Mouse (Mus musculus) MEL-GATA-1-ER (cell line): ENCODE results near the gene Lgr6.

ENCODE experiments used
- DNase-seq: peaks from one replicate; pipeline ENCODE4 v3.0.0-alpha.2; 2012; ENCODE audit warnings: low read depth; ENCODE audit errors: extremely low read depth

The Lgr6 gene

DNA sequence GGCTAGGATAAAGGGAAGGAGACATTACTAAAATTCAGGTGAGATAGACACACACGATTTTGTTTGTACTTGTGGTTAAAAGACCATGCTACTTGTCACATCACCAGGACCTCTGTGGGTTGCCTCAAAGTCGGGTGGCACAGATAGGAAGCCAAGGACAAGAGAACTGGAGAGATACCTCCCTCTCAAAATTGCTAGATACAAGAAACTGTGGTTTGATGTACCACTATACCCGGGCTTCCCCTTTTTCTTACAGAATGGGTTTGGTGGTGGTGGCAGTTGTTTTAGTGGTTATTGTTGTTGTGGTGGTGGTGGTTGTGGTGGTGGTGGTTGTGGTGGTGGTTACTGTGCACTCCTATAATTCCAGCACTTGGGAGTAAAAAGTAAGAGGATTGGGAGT lies 22.8 kb downstream of the Lgr6 start:
- peak; percentile 72 for DNase-seq

GRCm38 (mm10) chr1:135079021-135079420 lies 26.1 kb downstream of the Lgr6 start:
- DNase-seq, result no peak

GRCm38 (mm10) chr1:135076470-135076869 lies 28.6 kb downstream of the Lgr6 start:
- no peak for DNase-seq

DNA sequence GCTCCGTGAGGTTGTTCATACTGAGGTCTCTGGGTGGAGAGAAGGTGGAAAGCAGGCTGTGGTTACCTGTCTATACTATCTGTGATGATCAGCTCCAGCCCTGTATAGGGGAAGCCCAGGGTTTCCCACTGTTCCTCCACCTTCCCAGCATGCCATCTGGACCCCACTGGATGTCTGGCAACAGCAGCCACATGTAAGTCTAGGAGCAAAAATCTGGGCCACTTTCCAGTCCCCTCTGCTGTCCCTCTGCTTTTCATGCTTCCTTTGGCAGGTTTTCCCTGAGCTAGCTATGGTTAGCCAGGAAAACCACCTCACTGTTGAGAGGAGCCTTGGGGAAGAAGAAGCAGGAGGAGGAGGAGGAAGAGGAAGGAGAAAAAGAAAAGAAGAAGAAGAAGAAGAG lies 29.8 kb downstream of the Lgr6 start:
- DNase-seq, result no peak

DNA sequence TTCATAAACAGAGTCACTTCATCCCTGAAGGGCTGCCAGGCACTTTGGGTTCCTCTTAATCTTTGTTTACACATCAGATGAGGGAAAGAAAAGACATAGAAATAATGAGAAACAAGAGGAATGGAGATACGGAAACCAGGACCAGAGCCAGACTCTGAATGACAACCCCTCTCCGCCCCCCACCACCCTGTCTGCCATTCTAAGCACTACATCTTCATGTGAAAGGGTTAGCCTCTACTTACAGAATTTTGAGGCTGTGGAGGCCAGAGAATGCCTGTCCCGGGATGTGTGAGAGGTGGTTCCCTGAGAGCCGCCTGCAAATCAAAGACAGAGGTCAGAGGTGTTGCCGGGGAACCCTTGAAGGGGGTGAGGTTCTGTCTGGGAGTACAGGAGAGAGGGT lies 32.4 kb downstream of the Lgr6 start:
- DNase-seq, result no peak

DNA sequence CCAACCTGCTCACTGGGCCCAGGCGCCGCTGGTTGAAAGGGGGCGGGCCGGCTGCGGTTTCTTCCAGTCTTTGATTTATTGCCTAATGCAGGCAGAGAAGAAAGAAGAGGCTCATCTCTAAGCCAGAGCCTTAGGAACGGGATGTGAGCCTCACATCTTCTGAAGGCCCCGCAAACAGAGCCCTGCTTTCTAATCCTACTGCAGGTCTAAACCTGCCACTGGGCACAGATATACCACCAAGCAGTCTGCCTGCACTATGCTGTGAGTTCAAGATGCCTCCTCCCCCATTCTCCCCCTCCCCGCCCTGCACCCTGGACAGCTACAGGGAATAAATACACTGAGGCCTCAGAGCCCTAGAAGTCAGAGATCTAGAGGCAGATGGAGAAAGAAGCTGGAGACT lies 35.2 kb downstream of the Lgr6 start:
- no peak for DNase-seq

DNA sequence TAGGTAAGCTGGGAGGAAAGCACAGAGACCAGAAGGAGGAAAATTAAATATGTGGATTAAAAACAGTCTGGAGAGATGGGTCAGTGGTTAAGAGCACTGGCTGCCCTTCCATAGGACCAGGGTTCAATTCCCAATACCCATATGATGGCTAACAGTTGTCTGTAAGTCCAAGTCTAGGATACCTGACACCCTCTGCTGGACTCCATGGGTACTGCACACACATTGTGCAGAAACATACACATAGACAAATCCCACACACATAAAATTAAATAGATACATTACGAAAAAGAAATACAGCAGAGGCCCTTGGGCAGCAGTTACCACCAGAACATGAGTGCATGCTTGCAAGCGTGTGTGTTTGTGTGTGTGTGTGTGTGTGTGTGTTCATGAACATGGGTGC lies 40.6 kb downstream of the Lgr6 start:
- no peak for DNase-seq

DNA sequence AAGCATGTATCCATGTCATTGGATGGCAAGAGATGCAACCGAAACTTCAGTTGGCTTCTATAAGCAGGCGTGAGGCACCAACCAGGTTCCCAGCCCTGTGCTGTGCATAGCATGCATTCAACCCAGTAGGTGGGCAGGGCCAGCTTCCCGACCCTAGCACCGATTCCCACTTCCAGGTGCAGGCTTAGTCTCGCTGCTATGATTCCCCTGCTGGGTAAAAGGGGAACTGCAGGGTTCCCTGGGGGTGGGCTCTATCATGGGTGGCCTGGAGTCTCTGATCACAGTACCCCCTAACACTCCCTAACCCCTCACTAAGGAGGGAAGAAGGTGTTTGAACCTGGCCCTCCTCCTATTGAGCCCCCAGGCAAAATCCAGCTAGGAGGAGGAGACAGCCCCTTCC lies 42.1 kb downstream of the Lgr6 start:
- DNase-seq, result no peak

DNA sequence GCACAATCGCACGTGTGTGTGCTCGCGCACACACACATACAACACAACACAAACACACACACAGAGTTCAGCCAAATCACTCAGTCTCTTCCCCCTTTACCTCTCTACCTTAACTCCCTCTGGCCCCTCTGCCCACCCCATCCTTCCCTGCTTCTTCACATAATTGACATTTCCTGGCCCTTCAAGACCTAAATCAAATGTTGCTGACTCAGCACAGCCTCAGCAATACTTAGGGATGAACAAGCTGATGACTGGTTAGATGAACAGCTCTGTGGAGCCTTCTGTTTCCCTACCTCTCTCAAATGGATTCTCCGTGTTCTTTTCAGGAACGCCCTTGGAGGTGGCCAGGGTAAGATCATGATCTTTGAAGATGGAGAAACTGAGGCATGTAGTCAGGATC lies 43.8 kb downstream of the Lgr6 start:
- DNase-seq, result no peak

DNA sequence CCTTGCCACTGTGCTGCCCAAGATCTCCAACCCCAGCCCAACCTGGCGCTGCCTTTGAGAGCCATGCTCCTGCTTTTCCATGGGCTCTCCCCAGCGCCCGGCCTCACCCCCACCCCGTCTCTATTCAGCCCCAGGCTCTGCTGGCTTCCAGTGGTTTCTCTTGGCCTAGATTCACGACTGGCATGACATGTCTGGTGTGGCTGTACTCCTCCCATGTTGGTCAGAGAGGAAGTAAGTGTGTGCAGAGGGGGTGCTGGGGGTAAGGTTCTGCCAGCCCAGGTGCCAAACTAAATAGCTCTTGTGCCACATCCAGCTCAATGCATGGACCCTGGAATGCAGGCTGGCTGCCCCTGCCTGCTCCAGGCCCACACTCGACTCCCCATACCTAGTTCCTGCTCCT lies 44.9 kb downstream of the Lgr6 start:
- no peak for DNase-seq

DNA sequence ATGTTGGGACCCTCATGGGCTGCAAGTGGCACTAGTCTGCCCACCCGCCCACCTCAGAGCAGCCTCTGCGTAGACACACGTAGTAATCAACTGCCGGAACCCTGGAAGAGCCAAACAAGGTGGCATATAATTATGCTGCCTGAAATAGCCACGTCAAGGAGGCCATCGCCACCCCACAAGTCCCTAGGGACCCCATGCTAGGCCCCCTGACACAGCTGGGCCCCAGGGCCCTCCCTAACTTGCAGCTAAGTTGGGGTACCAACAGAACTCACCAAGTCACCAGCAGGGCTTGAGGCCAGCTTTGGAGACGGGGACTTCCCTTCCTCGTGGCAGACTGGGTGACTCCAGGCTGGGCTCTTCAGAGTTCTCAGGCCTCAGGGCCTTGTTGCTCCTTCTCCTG lies 48.2 kb downstream of the Lgr6 start:
- DNase-seq, result no peak

DNA sequence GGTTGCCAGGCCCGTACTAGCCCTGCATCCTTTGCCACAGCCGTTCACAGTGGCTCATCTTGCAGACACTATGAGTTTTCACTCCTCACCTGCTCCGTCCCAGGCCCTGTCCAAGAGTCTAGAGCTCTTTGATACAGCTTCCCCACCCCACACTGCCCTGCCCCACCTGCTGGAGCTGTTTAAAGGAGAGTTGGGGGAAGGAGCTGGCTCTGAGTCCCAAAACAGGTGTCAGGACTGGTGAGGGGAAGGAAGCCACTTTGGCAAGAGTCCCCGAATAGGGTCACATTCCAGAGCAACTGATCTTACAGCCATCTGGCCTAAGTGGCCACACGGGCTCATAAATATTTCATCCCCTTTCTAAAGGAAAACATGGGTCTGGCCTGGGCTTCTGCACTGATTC lies 51.0 kb downstream of the Lgr6 start:
- DNase-seq, result no peak

GRCm38 (mm10) chr1:135044439-135044838 lies 60.6 kb downstream of the Lgr6 start:
- DNase-seq, result no peak

DNA sequence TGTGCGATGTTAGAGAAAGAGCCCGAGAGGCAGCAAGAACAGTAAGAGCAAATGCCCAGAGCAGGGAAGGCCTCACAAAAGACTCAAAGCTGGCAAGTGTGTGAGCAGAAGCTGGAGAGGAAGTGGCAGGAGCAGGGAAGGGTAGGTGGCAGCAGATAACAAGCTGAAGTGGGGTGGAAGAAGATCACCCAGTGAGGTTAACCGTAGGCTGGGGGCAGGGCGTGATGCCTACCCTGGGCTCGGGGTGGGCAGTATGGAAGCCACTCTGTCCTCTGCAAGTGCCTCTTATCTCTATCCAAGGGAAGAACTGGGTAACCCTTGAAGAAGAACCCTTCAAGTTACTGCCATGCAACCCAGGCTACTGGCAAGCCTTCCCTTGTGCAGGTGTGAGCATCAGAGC lies 68.8 kb downstream of the Lgr6 start:
- peak; percentile 40 for DNase-seq

DNA sequence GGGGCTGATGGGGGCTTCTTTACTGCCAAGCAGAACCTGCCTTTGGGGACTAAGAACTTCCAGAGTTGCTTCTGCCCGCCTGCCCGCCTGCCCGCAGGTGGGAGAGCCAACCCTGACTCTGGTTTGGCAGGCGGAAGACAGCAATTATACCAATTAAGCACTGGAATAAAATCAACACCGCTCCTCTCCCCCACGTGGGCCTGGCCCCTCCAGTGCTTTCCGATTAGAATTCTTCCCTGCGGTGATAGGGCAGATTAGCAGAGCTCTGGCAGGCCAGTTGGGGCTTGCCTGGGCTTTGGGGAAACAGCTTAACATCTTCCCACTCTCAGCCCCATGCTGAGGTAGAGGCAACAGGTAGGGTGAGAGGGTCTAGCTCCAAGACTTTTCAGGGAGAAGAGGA lies 72.4 kb downstream of the Lgr6 start:
- no peak for DNase-seq

- no peak for DNase-seq
Measured at GRCm38 (mm10) chr1:135030121-135030520, 75.0 kb downstream of the Lgr6 start.

- no peak for DNase-seq
Measured at GRCm38 (mm10) chr1:135026275-135026674, 78.8 kb downstream of the Lgr6 start.

DNA sequence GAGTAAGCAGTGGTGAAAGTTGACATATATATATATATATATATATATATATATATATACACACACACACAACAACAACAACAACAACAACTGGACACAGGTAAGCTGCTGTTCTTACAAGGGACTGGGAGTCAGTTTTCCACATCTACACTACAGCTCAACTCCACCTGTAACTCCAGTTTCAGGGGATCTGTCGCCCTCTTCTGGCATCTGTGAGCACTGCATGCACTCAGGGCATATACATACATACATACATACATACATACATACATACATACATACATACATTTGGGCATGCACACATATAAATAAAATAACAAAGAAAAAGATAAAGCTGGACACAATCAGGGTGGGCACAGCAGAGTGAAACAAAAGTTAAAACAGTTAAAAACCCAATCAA lies 81.5 kb downstream of the Lgr6 start:
- no peak for DNase-seq

DNA sequence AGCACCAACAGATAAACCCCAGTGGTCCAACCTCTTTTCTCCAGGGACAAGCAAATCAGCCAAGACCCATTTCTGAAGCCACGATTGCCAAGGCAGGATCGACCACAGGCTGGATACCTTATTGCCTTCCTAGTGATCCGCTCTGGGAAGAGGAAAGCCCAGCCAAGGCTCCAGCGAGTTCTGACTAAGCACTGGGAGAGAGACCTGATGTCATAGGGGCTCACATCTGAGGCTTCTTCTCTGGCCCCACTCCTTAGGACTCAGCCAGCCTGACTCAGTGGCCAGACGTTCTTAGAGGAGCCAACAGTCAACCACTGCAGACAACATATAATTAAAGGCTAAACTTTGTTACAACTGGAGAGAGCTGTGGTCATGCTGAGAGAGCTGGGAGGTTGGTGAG lies 83.1 kb downstream of the Lgr6 start:
- DNase-seq, result no peak

GRCm38 (mm10) chr1:135020970-135021369 lies 84.1 kb downstream of the Lgr6 start:
- DNase-seq, result no peak

DNA sequence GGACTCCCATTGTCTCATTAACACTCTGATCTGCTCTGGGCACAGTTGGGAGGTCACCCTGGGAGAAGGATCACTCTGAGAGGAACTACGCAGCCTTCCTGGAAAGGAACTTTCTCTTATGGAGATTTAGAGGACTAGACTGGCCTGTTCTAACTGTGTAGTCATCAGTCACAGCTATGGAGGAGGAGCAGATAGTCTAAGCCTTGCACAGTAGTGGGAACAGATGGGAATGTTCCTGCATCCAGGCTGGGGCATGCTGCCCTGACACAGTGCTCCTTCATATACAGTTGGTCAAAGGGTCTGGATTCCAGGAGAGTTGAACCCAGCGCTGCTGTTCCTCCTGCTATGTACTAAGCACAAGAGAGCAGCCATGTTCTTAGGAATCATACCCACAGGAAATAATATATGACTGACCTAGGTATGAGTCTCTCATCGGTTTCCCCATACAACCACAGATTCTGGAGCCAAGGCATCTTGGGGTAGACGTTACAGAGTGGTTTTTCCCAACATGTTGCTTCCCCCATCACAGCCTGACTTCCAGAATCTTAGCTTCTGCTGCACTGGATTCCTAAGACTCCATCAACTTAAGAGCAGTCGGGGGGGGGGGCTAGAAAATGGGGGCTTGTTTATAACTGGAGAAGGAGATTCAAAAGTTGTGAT lies 84.7 kb downstream of the Lgr6 start:
- DNase-seq, result no peak

DNA sequence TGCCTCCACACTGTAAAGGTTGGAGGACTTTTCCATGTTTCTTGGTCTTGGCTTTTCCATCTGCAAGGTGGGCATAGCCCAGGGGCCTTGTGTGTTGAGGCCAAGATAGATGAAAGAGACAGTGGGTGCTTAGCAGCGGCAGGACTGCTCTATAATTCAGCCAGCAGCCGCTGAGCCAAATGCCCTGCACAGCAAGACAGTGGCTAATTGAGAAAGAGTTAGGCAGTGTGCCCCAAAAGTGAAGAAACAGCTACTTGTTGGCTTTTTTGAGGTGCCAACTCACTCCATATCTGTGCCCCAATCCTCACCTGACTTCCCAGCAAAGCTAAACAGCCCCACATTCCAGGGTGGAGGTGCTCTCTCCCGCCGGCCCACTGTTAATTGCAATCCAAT lies 85.3 kb downstream of the Lgr6 start:
- DNase-seq, result no peak

DNA sequence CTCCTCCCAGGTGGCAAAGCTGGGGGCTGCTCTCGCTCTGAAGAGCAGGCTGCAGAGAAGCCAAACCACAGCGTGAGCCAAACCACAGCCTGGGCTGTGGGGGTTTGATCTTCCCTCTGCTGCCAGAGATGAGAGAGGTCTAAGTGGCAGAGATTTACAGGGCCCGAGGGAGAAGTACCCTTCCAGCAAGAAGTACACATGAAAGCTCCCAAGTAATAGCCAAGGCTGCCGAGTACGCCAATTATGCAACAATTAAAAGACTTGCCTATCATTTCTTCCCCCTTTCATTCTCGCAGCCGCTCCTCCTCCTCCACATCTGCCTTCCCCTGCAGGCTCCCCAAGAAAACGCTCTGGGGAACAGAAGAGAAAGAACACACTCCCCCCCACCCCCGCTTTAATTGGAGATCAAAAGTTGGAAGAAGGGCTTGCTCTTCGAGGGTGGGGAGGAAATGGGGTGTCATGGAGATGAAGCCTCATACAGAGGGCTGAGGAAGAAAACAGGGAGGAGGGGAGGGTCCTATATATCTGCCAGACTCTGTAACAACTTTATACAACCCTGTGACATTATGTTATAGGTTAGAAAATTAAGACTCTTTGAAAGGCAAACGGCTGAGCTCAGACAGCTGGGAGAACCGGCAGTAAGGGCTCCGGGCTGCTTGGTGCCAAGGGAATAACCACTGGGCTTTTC lies 85.8 kb downstream of the Lgr6 start:
- no peak for DNase-seq

GRCm38 (mm10) chr1:135017656-135018015 lies 87.4 kb downstream of the Lgr6 start:
- DNase-seq, result no peak
